Mouse (Mus musculus) ES-Bruce4 (cell line): ENCODE results near the gene Zfp575.

Source experiments
- CTCF ChIP-seq: IDR thresholded peaks from one replicate; pipeline ENCODE4 v1.8.1; 2011; ENCODE audit warnings: low read depth, low read length
- POLR2A ChIP-seq: IDR thresholded peaks from one replicate; pipeline ENCODE4 v1.8.1; 2011; ENCODE audit warnings: low read length; ENCODE audit not compliant: insufficient read depth

DNA sequence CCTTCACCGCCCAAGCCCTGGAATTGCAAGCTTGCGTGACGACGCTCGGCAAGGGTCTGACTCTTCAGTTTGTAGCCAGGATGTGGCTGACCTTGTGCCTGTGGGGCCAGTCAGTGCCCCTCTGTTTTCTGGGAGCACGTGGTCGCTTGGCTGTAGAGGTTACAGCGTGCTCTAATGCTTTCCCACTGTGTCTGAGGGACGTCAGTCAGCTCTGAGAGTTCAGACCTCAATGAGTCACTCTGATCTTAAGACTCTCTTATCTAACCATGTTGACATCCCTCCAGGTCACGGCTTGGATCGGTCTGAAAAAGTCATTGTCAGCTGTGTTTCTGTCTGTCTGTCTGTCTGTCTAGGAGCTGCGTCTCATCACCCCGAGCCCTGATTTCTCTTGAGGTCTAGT is 27.4 kb upstream of the Zfp575 start:
- TF ChIP-seq CTCF, result no peak
- TF ChIP-seq POLR2A, result no peak
